Mouse (Mus musculus) MEL (cell line): ENCODE results near the gene Dennd1a. TPM values are rescaled to one million over a fixed set of nuclear protein-coding genes. Genes with fewer than 3 reads are reported as not detected.

Experiments
- DNase-seq: peaks from one replicate; pipeline ENCODE4 v3.0.0; 2011; ENCODE audit warnings: low read depth, low spot score
- H3K27ac ChIP-seq: 2 replicates; pipeline ENCODE4 v1.5.1; 2012; ENCODE audit warnings: low read depth, mild to moderate bottlenecking, control low read depth, low read length, moderate library complexity; ENCODE audit not compliant: control insufficient read depth
- H3K27me3 ChIP-seq, 2 experiments: fragments of 150-350 bp in 1 of 2; sonication (generic) in 1 of 2; 2 replicates each; pipeline ENCODE4 v1.6.1; 2012; ENCODE audit warnings: low read length in 2 of 2, mild to moderate bottlenecking in 2 of 2, improper control_type of control experiment in 1 of 2, moderate library complexity in 1 of 2; ENCODE audit not compliant: insufficient read depth in 2 of 2, control insufficient read depth in 1 of 2
- H3K36me3 ChIP-seq, 2 experiments: 2 replicates each; pipeline ENCODE4 v1.6.1; 2012 to 2014; ENCODE audit warnings: low read length in 2 of 2, improper control_type of control experiment in 1 of 2, inconsistent platforms in 1 of 2, mild to moderate bottlenecking in 1 of 2; ENCODE audit not compliant: insufficient read depth in 2 of 2, control insufficient read depth in 1 of 2
- H3K4me1 ChIP-seq, 2 experiments: fragments of 150-350 bp in 1 of 2; sonication (generic) in 1 of 2; 2 replicates each; pipeline ENCODE4 v1.6.1; 2012; ENCODE audit warnings: low read length in 2 of 2, improper control_type of control experiment in 1 of 2, mild to moderate bottlenecking in 1 of 2; ENCODE audit not compliant: insufficient read depth in 2 of 2, control insufficient read depth in 1 of 2
- H3K4me3 ChIP-seq, 2 experiments: fragments of 150-350 bp in 1 of 2; sonication (generic) in 1 of 2; 2 replicates each; pipeline ENCODE4 v1.5.1; 2012; ENCODE audit warnings: low read depth in 2 of 2, low read length in 2 of 2, mild to moderate bottlenecking in 2 of 2, moderate library complexity in 2 of 2, control low read depth in 1 of 2, improper control_type of control experiment in 1 of 2; ENCODE audit not compliant: control insufficient read depth in 1 of 2, insufficient read depth in 1 of 2
- H3K79me2 ChIP-seq: 2 replicates; pipeline ENCODE4 v1.6.1; 2012; ENCODE audit warnings: mild to moderate bottlenecking, low read length, moderate library complexity; ENCODE audit not compliant: control insufficient read depth, poor library complexity, insufficient read depth
- H3K9ac ChIP-seq: 2 replicates; pipeline ENCODE4 v1.6.1; 2012; ENCODE audit warnings: low read depth, mild to moderate bottlenecking, control low read depth, low read length, moderate library complexity; ENCODE audit not compliant: control insufficient read depth, poor library complexity, severe bottlenecking
- H3K9me3 ChIP-seq: fragments of 150-350 bp; sonication (generic); replicated peaks from 2 replicates; pipeline ENCODE4 v1.6.1; 2012; ENCODE audit warnings: mild to moderate bottlenecking, low read length, improper control_type of control experiment, moderate library complexity; ENCODE audit not compliant: insufficient read depth
- BHLHE40 ChIP-seq: IDR thresholded peaks from 2 replicates; pipeline ENCODE4 v1.6.1; 2012; ENCODE audit warnings: low read depth, mild to moderate bottlenecking, inconsistent platforms, low read length, improper control_type of control experiment, borderline replicate concordance
- CHD1 ChIP-seq: IDR thresholded peaks from 2 replicates; pipeline ENCODE4 v1.6.1; 2012; ENCODE audit warnings: low read depth, mild to moderate bottlenecking, inconsistent platforms, low read length, improper control_type of control experiment
- CTCF ChIP-seq, 3 experiments: IDR thresholded peaks in 2 of 3; conservative IDR thresholded peaks in 1 of 3; 2 replicates each; pipeline ENCODE4 v1.5.1; 2011 to 2012; ENCODE audit warnings: low read length in 3 of 3, low read depth in 2 of 3, mild to moderate bottlenecking in 2 of 3, improper control_type of control experiment in 1 of 3, inconsistent platforms in 1 of 3, mixed read lengths in 1 of 3, moderate library complexity in 1 of 3; ENCODE audit not compliant: control insufficient read depth in 1 of 3, insufficient read depth in 1 of 3, poor library complexity in 1 of 3, severe bottlenecking in 1 of 3
- EP300 ChIP-seq, 2 experiments: IDR thresholded peaks; 2 replicates each; pipeline ENCODE4 v1.6.1; 2011; ENCODE audit warnings: improper control_type of control experiment in 2 of 2, low read length in 2 of 2, low read depth in 1 of 2, mild to moderate bottlenecking in 1 of 2
- ETS1 ChIP-seq: IDR thresholded peaks from 2 replicates; pipeline ENCODE4 v1.6.1; 2012; ENCODE audit warnings: low read depth, mild to moderate bottlenecking, inconsistent platforms, low read length, improper control_type of control experiment, moderate library complexity
- GABPA ChIP-seq: IDR thresholded peaks from 2 replicates; pipeline ENCODE4 v1.6.1; 2012; ENCODE audit warnings: low read depth, mild to moderate bottlenecking, inconsistent platforms, low read length, improper control_type of control experiment, moderate library complexity
- GATA1 ChIP-seq: IDR thresholded peaks from 2 replicates; pipeline ENCODE4 v1.6.1; 2011; ENCODE audit warnings: low read depth, low read length, improper control_type of control experiment
- JUND ChIP-seq: IDR thresholded peaks from 2 replicates; pipeline ENCODE4 v1.6.1; 2011; ENCODE audit warnings: low read depth, mild to moderate bottlenecking, improper control_type of control experiment, low read length
- MAFK ChIP-seq: IDR thresholded peaks from 2 replicates; pipeline ENCODE4 v1.6.1; 2011; ENCODE audit warnings: low read depth, mild to moderate bottlenecking, low read length, improper control_type of control experiment, borderline replicate concordance
- MXI1 ChIP-seq: IDR thresholded peaks from 2 replicates; pipeline ENCODE4 v1.6.1; 2011; ENCODE audit warnings: mild to moderate bottlenecking, low read depth, low read length, improper control_type of control experiment
- NELFE ChIP-seq: IDR thresholded peaks from 2 replicates; pipeline ENCODE4 v1.6.1; 2011; ENCODE audit warnings: low read depth, low read length, improper control_type of control experiment
- POLR2AphosphoS5 ChIP-seq: IDR thresholded peaks from 2 replicates; pipeline ENCODE4 v1.6.1; 2012; ENCODE audit warnings: low read depth, borderline replicate concordance, mild to moderate bottlenecking, inconsistent platforms, low read length, moderate library complexity, mixed read lengths
- SIN3A ChIP-seq: IDR thresholded peaks from 2 replicates; pipeline ENCODE4 v1.6.1; 2012; ENCODE audit warnings: low read length, improper control_type of control experiment, inconsistent platforms
- TBP ChIP-seq: IDR thresholded peaks from 2 replicates; pipeline ENCODE4 v1.8.0; 2011; ENCODE audit warnings: low read depth, low read length, improper control_type of control experiment
- TCF12 ChIP-seq: IDR thresholded peaks from 2 replicates; pipeline ENCODE4 v1.6.1; 2014; ENCODE audit warnings: low read depth, mild to moderate bottlenecking, inconsistent platforms, low read length, improper control_type of control experiment, moderate library complexity
- UBTF ChIP-seq: IDR thresholded peaks from 2 replicates; pipeline ENCODE4 v1.6.1; 2012; ENCODE audit warnings: low read depth, mild to moderate bottlenecking, inconsistent platforms, low read length, improper control_type of control experiment, moderate library complexity, borderline replicate concordance; ENCODE audit not compliant: insufficient read depth
- USF2 ChIP-seq, 2 experiments: IDR thresholded peaks; 2 replicates each; pipeline ENCODE4 v1.6.1; 2011 to 2012; ENCODE audit warnings: improper control_type of control experiment in 2 of 2, low read length in 2 of 2, borderline replicate concordance in 1 of 2, inconsistent platforms in 1 of 2, low read depth in 1 of 2, mild to moderate bottlenecking in 1 of 2; ENCODE audit not compliant: insufficient read depth in 1 of 2
- polyA plus RNA-seq, 2 experiments: library from polyadenylated mRNA; stranded (reverse) in 1 of 2; unstranded in 1 of 2; fragments of >175 nt in 1 of 2; fragments of >200 nt in 1 of 2; gene quantifications; 2 replicates each; pipeline versions ENCODE4 v1.2.1 to v1.2.4; 2012; ENCODE audit warnings: low replicate concordance in 2 of 2, low read depth in 1 of 2; ENCODE audit not compliant: insufficient read length in 2 of 2, insufficient read depth in 1 of 2, missing spikeins in 1 of 2
- total RNA-seq: library from RNA; depleted of rRNA; stranded (reverse); fragments of 300-350 nt; gene quantifications from 2 replicates; pipeline ENCODE4 v1.2.3, GENCODE M21; 2012

Gene Dennd1a
- total and polyA plus RNA-seq, 3 experiments: 5.0 to 21.8 TPM; not detected in 1

- Histone ChIP-seq H3K9ac (no peak overlapping the region), H3K4me1 (peaks cover 8 to 9% of the 10 kb centered on the region in 2 experiments; a peak in 3 of 4 replicates), H3K79me2 (peaks cover 12% of the 10 kb centered on the region), H3K9me3 (no peaks in the 10 kb centered on the region), H3K4me3 (no peak overlapping the region), H3K36me3 (peaks cover 0 to 11% of the 10 kb centered on the region in 2 experiments; a peak in 2 of 4 replicates), H3K27ac (no peak overlapping the region), H3K27me3 (no peaks in the 10 kb centered on the region)
- DNase-seq: no peak
- TF ChIP-seq BHLHE40: no peak
- no peak for TF ChIP-seq EP300 (IDR thresholded peaks at IDR 0.05; ENCODE audit: low read depth in 1 of 2, low read length in 2 of 2)
- no peak for TF ChIP-seq POLR2AphosphoS5
- no peak for TF ChIP-seq USF2 (IDR thresholded peaks at IDR 0.05; ENCODE audit: borderline replicate concordance in 1 of 2, insufficient read depth in 1 of 2, low read depth in 1 of 2, low read length in 2 of 2)
- no peak for TF ChIP-seq UBTF
- TF ChIP-seq CHD1: no peak
- no peak for TF ChIP-seq MAFK
- no peak for TF ChIP-seq GATA1
- no peak for TF ChIP-seq ETS1
- TF ChIP-seq TBP: no peak
- TF ChIP-seq GABPA: no peak
- no peak for TF ChIP-seq MXI1
- no peak for TF ChIP-seq CTCF (IDR thresholded peaks at IDR 0.05 in 2 of 3, conservative IDR thresholded peaks at IDR 0.05 in 1 of 3; ENCODE audit: control insufficient read depth in 1 of 3, insufficient read depth in 1 of 3, low read depth in 2 of 3, low read length in 3 of 3, poor library complexity in 1 of 3, severe bottlenecking in 1 of 3)
- no peak for TF ChIP-seq TCF12
Observed at GRCm38 (mm10) chr2:38283961-38284360, 3.2 kb downstream of the Dennd1a start.

- TF ChIP-seq NELFE (no peak), BHLHE40 (no peak), SIN3A (no peak), JUND (no peak), MXI1 (no peak), UBTF (no peak)
Observed at GRCm38 (mm10) chr2:38280376-38280775, 6.8 kb downstream of the Dennd1a start.

More at GRCm38 (mm10) chr2:38280376-38280775, 6.8 kb downstream of the Dennd1a start:
- DNase-seq: no peak
- Histone ChIP-seq H3K27me3 (no peaks in the 10 kb centered on the region), H3K36me3 (peaks cover 0 to 2% of the 10 kb centered on the region in 2 experiments; a peak in 2 of 4 replicates), H3K79me2 (peaks cover 4% of the 10 kb centered on the region; the same call in 1 of the 2 replicates), H3K4me1 (no peaks in the 10 kb centered on the region), H3K4me3 (no peak overlapping the region), H3K27ac (no peak overlapping the region), H3K9me3 (no peaks in the 10 kb centered on the region), H3K9ac (no peak overlapping the region)
